Mouse (Mus musculus) heart, embryonic 15.5 days (tissue): ENCODE measurements around the gene Padi4. TPM values are rescaled to one million over a fixed set of nuclear protein-coding genes. Genes with fewer than 3 reads are reported as not detected.

Experiments
- ATAC-seq: fragments of 200-750 bp; cut with Nextera tagmentation; replicated peaks from 2 replicates; pipeline ENCODE4 v1.8.0; 2017; ENCODE audit warnings: low read depth, moderate TSS enrichment; ENCODE audit not compliant: insufficient number of reproducible peaks, insufficient read depth, low FRiP score
- H3K27ac ChIP-seq: fragments of 300-500 bp; sonication (generic); 2 replicates; pipeline ENCODE4 v1.5.1; 2015; ENCODE audit warnings: mild to moderate bottlenecking, inconsistent platforms
- H3K27me3 ChIP-seq: fragments of 300-500 bp; sonication (generic); 2 replicates; pipeline ENCODE4 v1.6.1; 2015; ENCODE audit warnings: inconsistent platforms
- H3K36me3 ChIP-seq: fragments of 300-500 bp; sonication (generic); 2 replicates; pipeline ENCODE4 v1.6.1; 2015; ENCODE audit warnings: mild to moderate bottlenecking, inconsistent platforms
- H3K4me1 ChIP-seq: fragments of 300-500 bp; sonication (generic); replicated peaks from 2 replicates; pipeline ENCODE4 v1.6.1; 2015; ENCODE audit warnings: inconsistent platforms
- H3K4me2 ChIP-seq: fragments of 300-500 bp; sonication (generic); 2 replicates; pipeline ENCODE4 v1.6.1; 2015; ENCODE audit warnings: inconsistent platforms, mild to moderate bottlenecking, moderate library complexity
- H3K4me3 ChIP-seq: fragments of 300-500 bp; sonication (generic); 2 replicates; pipeline ENCODE4 v1.5.1; 2015; ENCODE audit warnings: mild to moderate bottlenecking, inconsistent platforms
- H3K9ac ChIP-seq: fragments of 300-500 bp; sonication (generic); 2 replicates; pipeline ENCODE4 v1.6.1; 2015; ENCODE audit warnings: mild to moderate bottlenecking, inconsistent platforms
- H3K9me3 ChIP-seq: fragments of 300-500 bp; sonication (generic); replicated peaks from 2 replicates; pipeline ENCODE4 v1.6.1; 2016; ENCODE audit warnings: inconsistent platforms
- WGBS: fragments of 180-500 bp; shearing (Covaris S2); methylation state at CpG from one replicate; pipeline ENCODE4 v1.1.7; 2015; ENCODE audit warnings: mixed read lengths; 5-methylcytosine and 5-hydroxymethylcytosine counted together
- polyA plus RNA-seq: library from polyadenylated mRNA; unstranded; fragments of >200 nt; fragmentation: Nextera tagmentation; extraction: Ambion mirVana; gene quantifications from 2 replicates; pipeline ENCODE4 v1.2.1, GENCODE M21; 2015

The Padi4 gene
- polyA plus RNA-seq, 1 experiment from 2014 or later = 1.9 TPM

- Histone ChIP-seq H3K4me3 (no peak within 1 kb of the TSS), H3K36me3 (no peaks in the 10 kb centered on the region), H3K9ac (no peak within 1 kb of the TSS), H3K27ac (no peak within 1 kb of the TSS), H3K4me1 (peaks cover 48% of the 10 kb centered on the region), H3K9me3 (no peaks in the 10 kb centered on the region), H3K4me2 (no peak within 1 kb of the TSS), H3K27me3 (peaks cover 12% of the 10 kb centered on the region)
- no peak for ATAC-seq
- WGBS = 76% methylated on average over 15 of the region's 16 CpGs
These were observed 36.6 kb upstream of the Padi4 start, which contains the start of gene Padi3 for GRCm38 (mm10) chr4:140810458-140811260. Gene Padi3 (minus strand): TSS chr4:140810648.

- H3K27me3 ChIP-seq = peaks cover 12% of the 10 kb centered on the region
- peak; percentile 28; the same call in 1 of the 2 replicates for ATAC-seq
- H3K36me3 ChIP-seq = no peaks in the 10 kb centered on the region
- H3K4me2 ChIP-seq = no peak overlapping the region
- WGBS = 23% methylated on average over 8 of the region's 8 CpGs
- H3K9me3 ChIP-seq = no peaks in the 10 kb centered on the region
- H3K4me1 ChIP-seq = peaks cover 43% of the 10 kb centered on the region
- H3K9ac ChIP-seq = no peak overlapping the region
- H3K4me3 ChIP-seq = no peak overlapping the region
- no peak overlapping the region for H3K27ac ChIP-seq
These were observed 35.1 kb upstream of the Padi4 start for GRCm38 (mm10) chr4:140809118-140809517.

- Histone ChIP-seq H3K9me3 (no peaks in the 10 kb centered on the region), H3K36me3 (no peaks in the 10 kb centered on the region), H3K4me1 (peaks cover 13% of the 10 kb centered on the region), H3K9ac (no peak overlapping the region), H3K27me3 (0 out of 2 replicates have a peak, but pooled peaks cover 3% of the 10 kb centered on the region), H3K4me2 (no peak overlapping the region), H3K27ac (no peak overlapping the region), H3K4me3 (no peak overlapping the region)
- no peak for ATAC-seq
- 61% methylated on average over 9 of the region's 9 CpGs for WGBS
These were observed 30.6 kb upstream of the Padi4 start for GRCm38 (mm10) chr4:140804601-140805000.

GRCm38 (mm10) chr4:140801364-140801763 lies 27.3 kb upstream of the Padi4 start:
- no peaks in the 10 kb centered on the region for H3K36me3 ChIP-seq
- 71% methylated on average over 3 of the region's 3 CpGs for WGBS
- H3K9me3 ChIP-seq = no peaks in the 10 kb centered on the region
- no peak overlapping the region for H3K4me3 ChIP-seq
- no peak overlapping the region for H3K9ac ChIP-seq
- no peak for ATAC-seq
- H3K4me2 ChIP-seq = no peak overlapping the region
- H3K27ac ChIP-seq = no peak overlapping the region
- peaks cover 6% of the 10 kb centered on the region; the same call in 1 of the 2 replicates for H3K4me1 ChIP-seq
- 0 out of 2 replicates have a peak, but pooled peaks cover 3% of the 10 kb centered on the region for H3K27me3 ChIP-seq

GRCm38 (mm10) chr4:140796786-140797185 lies 22.8 kb upstream of the Padi4 start:
- no peaks in the 10 kb centered on the region for H3K4me1 ChIP-seq
- ATAC-seq = no peak
- H3K9me3 ChIP-seq = no peaks in the 10 kb centered on the region
- no peaks in the 10 kb centered on the region for H3K27me3 ChIP-seq
- H3K27ac ChIP-seq = no peak overlapping the region
- H3K4me3 ChIP-seq = no peak overlapping the region
- no peak overlapping the region for H3K9ac ChIP-seq
- H3K36me3 ChIP-seq = no peaks in the 10 kb centered on the region
- 68% methylated on average over 3 of the region's 3 CpGs for WGBS
- no peak overlapping the region for H3K4me2 ChIP-seq

- 0 out of 2 replicates have a peak, but pooled peaks cover 3% of the 10 kb centered on the region for H3K4me1 ChIP-seq
- no peaks in the 10 kb centered on the region for H3K9me3 ChIP-seq
- ATAC-seq = no peak
- H3K27ac ChIP-seq = no peak overlapping the region
- H3K36me3 ChIP-seq = no peaks in the 10 kb centered on the region
- peaks cover 3% of the 10 kb centered on the region; the same call in 1 of the 2 replicates for H3K27me3 ChIP-seq
- no peak overlapping the region for H3K4me3 ChIP-seq
- H3K9ac ChIP-seq = no peak overlapping the region
- no peak overlapping the region for H3K4me2 ChIP-seq
- WGBS = 71% methylated on average over 9 of the region's 9 CpGs
These were observed 20.6 kb upstream of the Padi4 start for GRCm38 (mm10) chr4:140794678-140795077.

- H3K36me3 ChIP-seq = no peaks in the 10 kb centered on the region
- H3K9me3 ChIP-seq = no peaks in the 10 kb centered on the region
- no peak overlapping the region for H3K27ac ChIP-seq
- H3K4me1 ChIP-seq = 0 out of 2 replicates have a peak, but pooled peaks cover 3% of the 10 kb centered on the region
- H3K4me2 ChIP-seq = no peak overlapping the region
- 66% methylated on average over 9 of the region's 9 CpGs for WGBS
- H3K9ac ChIP-seq = no peak overlapping the region
- peaks cover 3% of the 10 kb centered on the region; the same call in 1 of the 2 replicates for H3K27me3 ChIP-seq
- no peak for ATAC-seq
- H3K4me3 ChIP-seq = no peak overlapping the region
These were observed 19.8 kb upstream of the Padi4 start for GRCm38 (mm10) chr4:140793795-140794194.

- no peaks in the 10 kb centered on the region for H3K9me3 ChIP-seq
- H3K9ac ChIP-seq = no peak overlapping the region
- no peak overlapping the region for H3K4me3 ChIP-seq
- WGBS = 78% methylated on average over 7 of the region's 7 CpGs
- peaks cover 3% of the 10 kb centered on the region; the same call in 1 of the 2 replicates for H3K27me3 ChIP-seq
- H3K36me3 ChIP-seq = no peaks in the 10 kb centered on the region
- 0 out of 2 replicates have a peak, but pooled peaks cover 3% of the 10 kb centered on the region for H3K4me1 ChIP-seq
- ATAC-seq = no peak
- H3K27ac ChIP-seq = no peak overlapping the region
- H3K4me2 ChIP-seq = no peak overlapping the region
These were observed 18.5 kb upstream of the Padi4 start for GRCm38 (mm10) chr4:140792584-140792983.

GRCm38 (mm10) chr4:140791071-140791470 lies 17.0 kb upstream of the Padi4 start:
- H3K36me3 ChIP-seq = no peaks in the 10 kb centered on the region
- peaks cover 3% of the 10 kb centered on the region; the same call in 1 of the 2 replicates for H3K27me3 ChIP-seq
- no peaks in the 10 kb centered on the region for H3K9me3 ChIP-seq
- no peak overlapping the region for H3K27ac ChIP-seq
- H3K9ac ChIP-seq = no peak overlapping the region
- no peak overlapping the region for H3K4me3 ChIP-seq
- no peak overlapping the region for H3K4me2 ChIP-seq
- ATAC-seq = no peak
- H3K4me1 ChIP-seq = 0 out of 2 replicates have a peak, but pooled peaks cover 3% of the 10 kb centered on the region
- WGBS = 79% methylated on average over 16 of the region's 16 CpGs

- Histone ChIP-seq H3K27ac (no peak overlapping the region), H3K27me3 (peaks cover 3% of the 10 kb centered on the region; the same call in 1 of the 2 replicates), H3K9me3 (no peaks in the 10 kb centered on the region), H3K4me3 (no peak overlapping the region), H3K36me3 (no peaks in the 10 kb centered on the region), H3K4me2 (no peak overlapping the region), H3K9ac (no peak overlapping the region), H3K4me1 (0 out of 2 replicates have a peak, but pooled peaks cover 3% of the 10 kb centered on the region)
- ATAC-seq = no peak
- 91% methylated on average over 4 of the region's 4 CpGs for WGBS
These were observed 15.9 kb upstream of the Padi4 start for GRCm38 (mm10) chr4:140789983-140790382.

- 52% methylated on average over 6 of the region's 6 CpGs for WGBS
- no peak overlapping the region for H3K4me2 ChIP-seq
- H3K27me3 ChIP-seq = peaks cover 3% of the 10 kb centered on the region; the same call in 1 of the 2 replicates
- H3K27ac ChIP-seq = no peak overlapping the region
- no peak overlapping the region for H3K4me3 ChIP-seq
- no peak overlapping the region for H3K9ac ChIP-seq
- no peaks in the 10 kb centered on the region for H3K36me3 ChIP-seq
- no peaks in the 10 kb centered on the region for H3K9me3 ChIP-seq
- H3K4me1 ChIP-seq = 0 out of 2 replicates have a peak, but pooled peaks cover 3% of the 10 kb centered on the region
- no peak for ATAC-seq
These were observed 14.9 kb upstream of the Padi4 start for GRCm38 (mm10) chr4:140788983-140789382.
